In genomic region chr13:112152614-112153550, GRCm38 (mm10) we compare ENCODE assay signal across 7 mouse cellular contexts.
DNase-seq lines count a peak whose midpoint lies in the region; ATAC-seq and TF ChIP-seq lines count a peak whose summit lies in the region.

No protein-coding gene starts in this region.

- peak overlapping the region; percentile 45 for H3K4me3 ChIP-seq in heart, embryonic 10.5 days
- H3K4me3 ChIP-seq in liver, postnatal 0 days (ENCODE audit: low read depth, low read length), result no peak overlapping the region
- no peak overlapping the region for H3K4me3 ChIP-seq in neural tube, embryonic 14.5 days (ENCODE audit: low read depth, low read length)

- DNase-seq in brain, embryonic 14.5 days (ENCODE audit: low read depth), result peak; percentile 48
- peak; percentile 69 for DNase-seq in embryo, embryonic 11 days
- DNase-seq in heart, embryonic 10.5 days (ENCODE audit: low spot score), result peak; percentile 80
- DNase-seq in kidney, adult 8-10 months, result peak; percentile 73 to 82
- DNase-seq in liver, postnatal 0 days, result no peak
- no peak for DNase-seq in spleen, postnatal 10 days (ENCODE audit: low spot score in 2 of 2)

- peak; percentile 48; the same call in 1 of the 2 replicates for ATAC-seq in liver, postnatal 0 days
- peak; percentile 51; the same call in 1 of the 2 replicates for ATAC-seq in neural tube, embryonic 14.5 days (ENCODE audit: low read depth)

- peak overlapping the region; percentile 85 for H3K27ac ChIP-seq in heart, embryonic 10.5 days
- H3K27ac ChIP-seq in liver, postnatal 0 days (ENCODE audit: low read depth), result 0 out of 2 replicates have a peak overlapping the region, but pooled peaks have one; percentile 11
- H3K27ac ChIP-seq in neural tube, embryonic 14.5 days (ENCODE audit: low read depth, low read length), result peak overlapping the region; percentile 16; the same call in 1 of the 2 replicates

- TF ChIP-seq EP300 in liver, postnatal 0 days (IDR thresholded peaks at IDR 0.05; ENCODE audit: low read depth), result no peak

- H3K4me1 ChIP-seq in heart, embryonic 10.5 days, result peaks cover 25% of the 10 kb centered on the region
- peaks cover 6% of the 10 kb centered on the region; the same call in 1 of the 2 replicates for H3K4me1 ChIP-seq in liver, postnatal 0 days (ENCODE audit: insufficient read depth)
- H3K4me1 ChIP-seq in neural tube, embryonic 14.5 days (ENCODE audit: control insufficient read depth, insufficient read depth, low read length), result peaks cover 12% of the 10 kb centered on the region

- no peak for TF ChIP-seq POLR2A in brain, embryonic 14.5 days (IDR thresholded peaks at IDR 0.05; ENCODE audit: borderline replicate concordance, extremely low read depth, insufficient read depth, insufficient read length, poor library complexity, severe bottlenecking)

- no peaks in the 10 kb centered on the region for H3K36me3 ChIP-seq in heart, embryonic 10.5 days
- no peaks in the 10 kb centered on the region for H3K36me3 ChIP-seq in liver, postnatal 0 days (replicated peaks; ENCODE audit: insufficient read depth, low read length)
- no peaks in the 10 kb centered on the region for H3K36me3 ChIP-seq in neural tube, embryonic 14.5 days (ENCODE audit: control insufficient read depth, insufficient read depth, low read length)

- WGBS in heart, embryonic 10.5 days, result 12% methylated on average over 27 of the region's 27 CpGs
- 24% methylated on average over 27 of the region's 27 CpGs for WGBS in liver, postnatal 0 days (ENCODE audit: insufficient replicate concordance)
- 24% methylated on average over 27 of the region's 27 CpGs for WGBS in neural tube, embryonic 14.5 days

- H3K9me3 ChIP-seq in heart, embryonic 10.5 days, result no peaks in the 10 kb centered on the region
- H3K9me3 ChIP-seq in liver, postnatal 0 days (ENCODE audit: low read length), result no peaks in the 10 kb centered on the region
- no peaks in the 10 kb centered on the region for H3K9me3 ChIP-seq in neural tube, embryonic 14.5 days (ENCODE audit: control insufficient read depth, low read length)

- TF ChIP-seq CTCF in brain, embryonic 14.5 days (IDR thresholded peaks at IDR 0.05; ENCODE audit: borderline replicate concordance, extremely low read depth, insufficient read depth, insufficient read length), result no peak
- TF ChIP-seq CTCF in liver, postnatal 0 days (IDR thresholded peaks at IDR 0.05; ENCODE audit: low read depth), result no peak

- H3K4me2 ChIP-seq in liver, postnatal 0 days (ENCODE audit: low read depth, low read length), result peak overlapping the region; percentile 47
- H3K4me2 ChIP-seq in neural tube, embryonic 14.5 days (ENCODE audit: low read depth, low read length), result peak overlapping the region; percentile 32; the same call in 1 of the 2 replicates

- peak overlapping the region; percentile 34; the same call in 1 of the 2 replicates for H3K9ac ChIP-seq in liver, postnatal 0 days (replicated peaks)
- no peak overlapping the region for H3K9ac ChIP-seq in neural tube, embryonic 14.5 days (replicated peaks; ENCODE audit: low read depth, low read length)

- peaks cover 4% of the 10 kb centered on the region; the same call in 1 of the 2 replicates for H3K27me3 ChIP-seq in heart, embryonic 10.5 days (ENCODE audit: insufficient read depth, poor library complexity, severe bottlenecking)
- H3K27me3 ChIP-seq in liver, postnatal 0 days (ENCODE audit: insufficient read depth, low read length), result 0 out of 2 replicates have a peak, but pooled peaks cover 5% of the 10 kb centered on the region
- H3K27me3 ChIP-seq in neural tube, embryonic 14.5 days (ENCODE audit: control insufficient read depth, insufficient read depth, low read length), result no peaks in the 10 kb centered on the region

Comparison
In these comparisons a context has a peak if more than half of its experiments do, and no peak if none do; other contexts are left out.
1. DNase-seq: peak in brain, embryonic 14.5 days (single experiment), embryo, embryonic 11 days (single experiment), heart, embryonic 10.5 days (single experiment) and kidney, adult 8-10 months (2 of 2); none in liver, postnatal 0 days (single experiment) and spleen, postnatal 10 days (0 of 2).
2. H3K27ac ChIP-seq: peak in every context shown above with its lines; median percentile 85 in heart, embryonic 10.5 days; 16 in neural tube, embryonic 14.5 days; 11 in liver, postnatal 0 days.